Mouse (Mus musculus): ENCODE results near the gene Klf12.

Klf12 gene

GRCm38 (mm10) chr14:100235746-100236145 lies 48.7 kb downstream of the Klf12 start:
- in situ Hi-C loops (cut with MboI, MseI), result no loop called here

DNA sequence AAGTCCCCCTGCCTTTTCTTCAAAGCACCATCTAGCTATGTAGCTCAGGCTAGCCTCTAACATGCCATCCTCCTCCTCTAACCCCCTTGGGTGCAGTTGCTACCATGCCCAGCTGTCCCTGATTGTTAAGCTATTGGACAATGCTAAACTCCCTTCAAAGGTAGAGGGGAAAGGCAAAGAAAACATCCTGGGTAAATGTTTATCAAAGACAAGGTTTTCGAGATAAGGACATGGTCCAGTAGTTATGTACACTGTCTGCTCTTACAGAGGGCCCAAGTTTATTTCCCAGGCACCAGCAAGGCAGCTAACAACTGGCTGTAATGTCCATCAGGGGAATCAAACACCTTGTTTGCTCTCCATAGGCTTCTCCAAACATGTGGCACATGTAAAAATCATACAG lies 53.1 kb downstream of the Klf12 start:
- in situ Hi-C loops (cut with MboI, MseI), result no loop called here

DNA sequence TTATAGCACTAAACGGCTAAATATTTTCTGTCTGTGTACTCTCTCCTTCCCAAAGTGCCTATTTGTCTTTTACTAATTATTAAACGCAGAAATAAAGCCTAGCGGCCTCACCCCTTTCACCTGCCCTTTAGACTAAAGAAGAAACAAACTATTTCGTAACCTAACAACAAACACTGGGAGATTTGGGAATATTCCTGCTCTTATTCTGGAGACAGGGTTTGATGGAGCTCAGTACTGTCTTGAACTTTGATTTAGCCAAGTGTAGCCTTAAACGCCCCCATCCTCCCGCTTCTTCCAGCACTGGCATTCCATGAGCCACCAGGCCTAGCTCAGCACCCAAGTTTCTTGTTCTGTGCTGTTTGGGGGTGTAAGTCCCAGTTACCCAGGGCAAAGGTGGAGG lies 56.4 kb downstream of the Klf12 start:
- in situ Hi-C loops (cut with MboI, MseI), result loop anchor here in 1 of 2 experiments (5.0 kb wide), 1 partner anchor 49 kb away; no protein-coding TSS in a partner anchor

GRCm38 (mm10) chr14:100227717-100228116 lies 56.8 kb downstream of the Klf12 start:
- in situ Hi-C loops (cut with MboI, MseI), result loop anchor here in 1 of 2 experiments (5.0 kb wide), 1 partner anchor 50 kb away; no protein-coding TSS in a partner anchor

GRCm38 (mm10) chr14:100224151-100224550 lies 60.3 kb downstream of the Klf12 start:
- in situ Hi-C loops (cut with MboI, MseI), result no loop called here

DNA sequence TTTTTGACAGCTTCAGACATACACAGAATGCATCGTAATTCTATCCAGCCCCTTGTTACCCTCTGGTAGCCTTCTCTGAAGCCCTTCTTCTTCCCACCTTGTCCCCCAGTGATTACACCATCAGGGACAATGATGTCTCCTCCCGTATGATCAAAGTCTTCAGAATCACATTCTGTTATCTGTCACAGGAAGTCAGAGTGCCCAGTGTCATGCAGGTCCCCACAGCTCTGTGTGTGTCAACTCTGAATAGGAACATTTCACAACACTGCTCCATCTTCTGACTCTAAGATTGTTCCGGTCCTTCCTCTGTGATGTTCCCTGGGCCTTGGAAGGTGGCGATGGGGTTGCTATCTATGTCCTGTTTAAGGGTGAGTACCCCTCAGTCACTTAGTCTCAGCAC lies 62.2 kb downstream of the Klf12 start:
- in situ Hi-C loops (cut with MboI, MseI), result no loop called here

DNA sequence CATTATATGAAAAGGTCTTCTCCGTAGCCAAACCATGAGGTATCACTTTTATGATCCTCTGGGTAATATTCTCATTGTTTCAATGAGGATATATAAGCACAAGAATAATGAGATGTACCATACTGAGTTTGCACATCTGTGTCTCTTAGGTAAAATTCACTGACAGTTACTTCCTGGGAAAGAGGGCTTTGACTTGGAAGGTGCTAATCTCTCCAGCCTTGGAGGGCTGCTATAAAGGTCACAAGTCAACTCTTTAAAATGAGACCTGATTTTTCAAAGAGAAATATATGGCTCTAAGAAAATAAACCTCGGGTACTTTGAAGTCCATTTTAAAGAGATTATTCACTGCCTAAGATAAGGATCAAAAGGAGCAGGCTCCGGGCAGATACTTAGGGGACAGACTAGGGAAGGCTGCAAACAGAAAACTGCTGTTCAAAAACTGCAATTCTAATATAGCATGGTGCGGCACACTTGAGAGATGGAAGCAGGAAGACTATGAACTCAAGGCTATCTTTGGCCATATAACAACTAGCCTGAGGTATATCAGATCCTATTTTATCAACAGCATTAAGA lies 69.2 kb downstream of the Klf12 start:
- in situ Hi-C loops (cut with MboI, MseI), result no loop called here

DNA sequence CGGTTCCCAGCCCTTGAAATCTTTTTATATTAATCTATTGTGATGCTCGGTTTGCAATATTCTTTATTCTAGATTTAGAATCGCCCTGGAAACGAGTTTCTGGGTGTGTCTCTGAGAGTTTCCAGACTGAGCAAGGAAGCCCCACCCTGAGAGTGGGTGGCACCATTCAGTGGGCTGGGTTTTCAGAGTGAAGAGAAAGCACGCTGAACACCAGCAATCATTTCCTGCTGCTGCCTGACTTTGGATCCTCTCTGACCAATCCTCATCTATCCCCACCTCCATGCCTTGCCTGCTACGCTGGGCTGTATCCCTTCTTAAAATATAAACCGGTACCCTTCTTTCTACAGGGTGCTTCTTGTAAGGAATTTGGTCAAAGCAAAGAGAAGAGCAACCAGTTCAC lies 71.4 kb downstream of the Klf12 start:
- in situ Hi-C loops (cut with MboI, MseI), result no loop called here

- in situ Hi-C loops (cut with MboI, MseI), result no loop called here
Measured at GRCm38 (mm10) chr14:100211826-100212117, 72.7 kb downstream of the Klf12 start.

DNA sequence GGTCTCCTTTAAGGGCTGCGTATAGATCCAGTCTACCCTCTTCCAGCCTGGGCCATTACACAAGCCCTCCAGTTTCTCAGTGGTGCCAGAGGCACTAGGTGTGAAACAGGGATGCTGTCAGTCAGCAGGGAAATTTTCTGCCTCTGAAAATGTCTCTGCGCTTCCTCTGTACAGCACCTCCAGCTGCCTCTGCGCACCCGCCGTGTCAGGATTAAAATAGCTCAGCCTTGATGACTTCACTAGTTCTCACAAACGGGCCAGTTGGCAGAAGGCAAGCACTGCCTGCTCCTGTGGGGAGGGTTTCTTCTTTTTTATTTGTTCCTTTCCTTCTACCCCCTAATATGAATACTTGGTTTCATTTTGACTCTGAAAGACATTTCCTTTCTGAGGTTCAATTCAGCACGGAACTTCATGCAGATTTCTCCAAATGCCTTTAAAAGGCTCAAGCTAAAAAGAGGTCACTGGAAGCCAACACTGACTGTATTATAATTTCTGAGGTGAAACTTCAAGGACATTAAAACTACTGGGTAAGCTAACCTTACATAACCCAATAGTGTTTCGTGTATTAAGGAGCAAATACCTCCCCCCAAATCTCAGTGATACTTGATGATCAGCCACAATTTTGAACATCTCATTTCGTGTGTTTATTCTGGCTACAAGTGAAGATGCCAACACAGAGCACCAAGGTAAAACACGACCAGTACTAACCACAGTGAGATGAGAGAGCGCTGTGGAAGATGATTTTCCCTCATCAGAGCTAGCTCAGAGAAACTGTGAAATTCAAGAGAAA lies 73.2 kb downstream of the Klf12 start:
- in situ Hi-C loops (cut with MboI, MseI), result no loop called here

DNA sequence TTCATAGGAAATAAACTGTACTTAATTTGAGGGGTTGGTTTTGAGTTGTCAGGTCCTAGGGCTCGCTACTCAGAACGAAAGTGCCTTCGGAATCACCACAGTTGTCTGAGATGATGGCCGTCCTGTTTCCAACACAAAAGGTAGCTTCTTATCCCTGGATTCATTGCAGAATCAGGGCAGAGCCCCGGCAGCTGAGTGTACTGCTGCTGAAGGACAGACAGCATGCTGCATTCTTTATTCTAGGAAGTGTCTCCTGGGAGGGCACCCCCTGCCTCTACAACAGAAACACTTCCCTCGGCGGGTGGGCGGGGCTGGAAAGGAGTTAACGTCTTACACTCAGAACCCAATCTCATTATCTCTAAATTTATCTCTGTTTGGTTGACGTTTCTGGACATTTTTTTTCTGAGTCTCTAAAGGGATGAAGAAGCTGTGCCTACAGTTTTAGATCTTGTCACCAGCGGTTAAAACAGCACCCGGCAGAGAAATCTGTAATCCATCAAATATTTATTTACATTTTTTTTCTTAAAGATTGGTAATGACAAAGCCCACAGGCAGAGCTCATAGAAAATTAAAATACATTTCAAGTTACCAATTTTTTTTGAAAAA lies 74.6 kb downstream of the Klf12 start:
- in situ Hi-C loops (cut with MboI, MseI), result no loop called here

GRCm38 (mm10) chr14:100207081-100207480 lies 77.4 kb downstream of the Klf12 start:
- in situ Hi-C loops (cut with MboI, MseI), result no loop called here

- in situ Hi-C loops (cut with MboI, MseI), result no loop called here
Measured at GRCm38 (mm10) chr14:100206207-100206606, 78.3 kb downstream of the Klf12 start.

DNA sequence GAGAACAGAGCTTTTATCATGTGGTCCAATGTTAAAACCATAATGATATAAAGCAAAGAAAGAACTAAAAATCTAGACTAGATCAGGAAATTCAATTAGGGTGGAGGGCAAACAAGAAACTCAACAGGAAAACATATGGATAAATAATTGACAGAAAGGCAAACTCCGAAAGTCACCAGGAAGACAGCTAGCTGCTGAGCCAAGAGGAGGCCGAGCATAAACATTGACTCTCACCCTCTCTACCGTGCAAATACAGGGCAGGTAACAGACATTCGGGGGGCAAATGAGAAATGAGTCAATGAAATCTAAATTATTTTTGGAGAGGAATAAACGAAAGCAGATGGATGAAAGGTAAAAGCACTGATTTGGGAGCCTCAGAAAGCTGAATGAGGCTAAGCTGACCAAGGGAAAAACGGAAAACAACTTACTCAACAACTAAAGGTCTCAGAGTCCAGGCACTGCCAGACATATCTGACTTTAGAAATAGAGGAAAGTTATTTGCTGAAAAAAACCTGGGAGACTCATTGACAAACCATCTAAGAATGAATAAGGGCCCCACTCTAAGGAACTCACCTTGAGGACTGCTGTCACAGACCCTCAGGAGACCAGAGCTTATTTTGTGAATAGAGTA lies 84.3 kb downstream of the Klf12 start:
- in situ Hi-C loops (cut with MboI, MseI), result no loop called here

DNA sequence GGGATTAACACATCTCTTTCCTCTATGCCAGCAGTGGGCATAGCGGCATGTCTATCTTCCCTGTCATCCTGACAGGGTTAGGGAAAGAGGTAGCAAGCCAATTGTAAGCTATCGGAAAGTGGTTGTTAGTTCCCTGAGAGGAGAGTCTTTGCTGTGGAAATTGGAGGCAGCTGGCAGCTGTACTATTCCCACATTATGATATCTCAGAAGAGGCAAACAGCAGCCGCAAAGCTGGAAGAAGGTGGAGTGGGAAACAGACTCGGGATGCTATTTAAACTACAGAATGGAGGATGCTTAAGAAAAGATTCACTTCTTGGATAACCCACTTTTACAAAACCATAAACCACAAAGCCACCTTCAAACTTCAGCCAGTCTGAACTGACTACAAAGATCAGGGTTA lies 85.8 kb downstream of the Klf12 start:
- in situ Hi-C loops (cut with MboI, MseI), result no loop called here

- in situ Hi-C loops (cut with MboI, MseI), result no loop called here
Measured at GRCm38 (mm10) chr14:100197199-100197598, 87.3 kb downstream of the Klf12 start.

- in situ Hi-C loops (cut with MboI, MseI), result no loop called here
Measured at GRCm38 (mm10) chr14:100189490-100190197, 94.8 kb downstream of the Klf12 start.

DNA sequence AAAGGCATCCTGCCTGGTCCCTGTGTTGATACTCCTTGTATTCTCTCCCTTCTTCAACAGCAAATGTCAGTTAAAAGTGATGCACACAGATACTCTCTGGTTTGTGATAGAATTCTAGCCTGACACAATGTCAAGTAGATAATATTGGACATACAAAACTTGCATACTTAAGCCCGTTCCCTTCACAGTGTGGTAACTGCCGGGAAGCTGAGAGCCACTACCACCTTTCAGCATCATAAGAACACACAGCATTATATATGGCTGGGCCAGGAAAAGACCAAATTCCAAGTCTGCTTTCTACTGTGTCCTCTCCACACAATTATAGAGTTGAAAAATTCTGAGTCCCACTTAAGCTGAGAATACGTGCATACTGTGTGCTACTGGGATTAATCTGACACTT lies 97.1 kb downstream of the Klf12 start:
- in situ Hi-C loops (cut with MboI, MseI), result no loop called here

DNA sequence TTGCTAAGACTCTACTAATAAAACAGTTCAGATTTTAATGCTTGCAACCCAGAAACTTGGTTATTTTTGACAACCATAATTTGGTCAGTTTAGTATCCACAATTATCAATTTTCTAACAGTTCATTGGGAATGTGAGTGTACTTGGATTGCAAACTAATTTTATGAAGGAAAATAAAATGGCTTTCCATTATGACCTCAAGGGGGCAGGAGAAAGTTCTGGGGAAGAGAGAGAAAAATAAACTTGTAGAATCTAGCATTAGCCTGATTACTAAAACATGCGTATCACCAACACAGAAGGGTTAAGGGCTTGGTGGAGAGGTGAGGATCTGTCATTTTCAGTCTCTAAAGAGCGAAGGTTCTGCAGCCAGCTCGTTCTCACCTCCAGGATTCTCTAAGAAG lies 106.7 kb downstream of the Klf12 start:
- in situ Hi-C loops (cut with MboI, MseI), result no loop called here

- in situ Hi-C loops (cut with MboI, MseI), result no loop called here
Measured at GRCm38 (mm10) chr14:100165075-100165474, 119.4 kb downstream of the Klf12 start.

DNA sequence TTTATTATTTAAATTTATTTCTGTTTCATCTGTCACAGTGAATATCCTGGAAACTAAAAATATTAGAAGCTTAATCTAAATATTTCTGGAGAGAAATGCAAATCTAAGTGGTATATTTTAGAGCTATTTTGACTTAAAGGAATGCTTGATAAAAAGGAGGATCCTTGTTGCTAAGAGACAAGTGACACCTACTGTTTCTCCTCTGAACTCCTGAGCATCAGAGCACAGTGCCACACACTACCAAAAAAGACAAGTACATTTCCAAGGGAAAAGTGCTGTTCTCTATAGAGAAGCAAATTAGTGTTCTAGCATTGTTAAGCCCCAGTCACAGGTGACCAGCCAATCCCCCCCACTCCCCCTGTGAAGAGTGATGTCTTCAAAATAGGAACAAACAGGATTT lies 127.8 kb downstream of the Klf12 start:
- in situ Hi-C loops (cut with MboI, MseI), result no loop called here

GRCm38 (mm10) chr14:100147666-100148065 lies 136.8 kb downstream of the Klf12 start:
- in situ Hi-C loops (cut with MboI, MseI), result no loop called here

All from T-helper 17 cell (primary cell).